In the genomic region with DNA sequence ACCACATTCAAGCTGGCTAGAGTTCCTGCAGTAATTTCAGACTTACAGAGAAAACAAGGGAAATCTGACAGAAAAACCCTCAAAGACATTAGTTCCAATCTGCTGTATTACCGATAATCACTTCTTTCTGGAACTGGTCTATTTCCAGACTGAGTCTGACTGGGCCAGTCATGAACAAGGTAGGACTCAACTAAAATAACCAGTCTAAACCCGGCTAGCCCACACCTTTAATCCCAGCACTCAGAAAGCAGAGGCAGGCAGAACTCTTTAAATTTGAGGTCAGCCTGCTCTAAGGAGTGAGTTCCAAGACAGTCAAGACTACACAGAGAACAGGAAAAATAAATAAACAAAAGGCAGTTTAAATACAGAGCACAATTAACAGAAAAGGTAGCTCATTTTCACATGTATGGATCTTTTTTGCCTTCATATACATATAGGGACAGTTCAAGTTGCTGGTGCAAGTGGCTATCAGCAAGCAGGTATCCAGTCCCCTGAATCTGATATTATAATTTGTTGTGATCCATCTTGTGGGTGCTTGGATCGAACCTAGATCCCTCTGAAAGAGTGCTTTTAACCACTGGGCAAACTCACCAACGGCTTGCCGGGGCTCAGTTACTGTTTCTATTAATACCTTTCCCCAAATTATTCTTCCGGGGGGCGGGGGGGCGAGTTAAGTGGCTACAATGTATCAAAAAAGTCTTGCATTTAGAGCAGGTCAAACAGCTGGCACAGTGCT, we compare ENCODE assay signal across 8 mouse cellular contexts. TPM values are rescaled to one million over a fixed set of nuclear protein-coding genes. Genes with fewer than 3 reads are reported as not detected.
DNase-seq lines count a peak whose midpoint lies in the region; ATAC-seq and TF ChIP-seq lines count a peak whose summit lies in the region.

No protein-coding gene starts in this region.

- peaks cover 10% of the 10 kb centered on the region; the same call in 1 of the 2 replicates for H3K4me1 ChIP-seq in embryonic facial prominence, embryonic 12.5 days
- no peaks in the 10 kb centered on the region for H3K4me1 ChIP-seq in limb, embryonic 11.5 days (ENCODE audit: control insufficient read depth, insufficient read depth, low read length)
- no peaks in the 10 kb centered on the region for H3K4me1 ChIP-seq in small intestine, adult 2 months (ENCODE audit: control insufficient read depth, insufficient read depth, insufficient read length, low read length)

- H3K4me3 ChIP-seq in layer of hippocampus, adult 2 months = peak overlapping the region; percentile 84
- H3K4me3 ChIP-seq in embryonic facial prominence, embryonic 12.5 days = peak overlapping the region; percentile 81
- H3K4me3 ChIP-seq in limb, embryonic 11.5 days (ENCODE audit: low read depth, low read length) = peak overlapping the region; percentile 77
- H3K4me3 ChIP-seq in small intestine, adult 2 months (ENCODE audit: low read depth, low read length) = peak overlapping the region; percentile 87

- no peaks in the 10 kb centered on the region for H3K27me3 ChIP-seq in embryonic facial prominence, embryonic 12.5 days
- H3K27me3 ChIP-seq in limb, embryonic 11.5 days (ENCODE audit: control insufficient read depth, insufficient read depth, low read length) = no peaks in the 10 kb centered on the region
- no peaks in the 10 kb centered on the region for H3K27me3 ChIP-seq in small intestine, adult 2 months (ENCODE audit: control insufficient read depth, insufficient read depth, low read length)

- no peak for TF ChIP-seq CTCF in layer of hippocampus, adult 2 months (conservative IDR thresholded peaks at IDR 0.05)
- no peak for TF ChIP-seq CTCF in small intestine, adult 2 months (IDR thresholded peaks at IDR 0.05; ENCODE audit: extremely low read depth, insufficient read length, insufficient replicate concordance, low read depth, low read length)

- H3K4me2 ChIP-seq in embryonic facial prominence, embryonic 12.5 days (replicated peaks) = peak overlapping the region; percentile 58
- peak overlapping the region; percentile 51 for H3K4me2 ChIP-seq in limb, embryonic 11.5 days (ENCODE audit: low read depth, severe bottlenecking)

- peak overlapping the region; percentile 92 for H3K9ac ChIP-seq in embryonic facial prominence, embryonic 12.5 days
- peak overlapping the region; percentile 93 for H3K9ac ChIP-seq in limb, embryonic 11.5 days (ENCODE audit: low read length)

- peak overlapping the region; percentile 98 for H3K27ac ChIP-seq in layer of hippocampus, adult 2 months
- no peak overlapping the region for H3K27ac ChIP-seq in embryonic facial prominence, embryonic 12.5 days
- H3K27ac ChIP-seq in limb, embryonic 11.5 days (replicated peaks; ENCODE audit: low read depth, low read length) = no peak overlapping the region
- no peak overlapping the region for H3K27ac ChIP-seq in small intestine, adult 2 months (ENCODE audit: insufficient read depth, low read depth, low read length)

- no peak for DNase-seq in layer of hippocampus, adult 2 months (ENCODE audit: low spot score in 2 of 2)
- DNase-seq in layer of hippocampus, adult 8-10 months (ENCODE audit: low spot score in 2 of 2) = no peak
- DNase-seq in limb, embryonic 11.5 days (ENCODE audit: low spot score) = no peak
- DNase-seq in urinary bladder, postnatal 25 days (ENCODE audit: low spot score) = no peak
- DNase-seq in urinary bladder, adult 2 months (ENCODE audit: low spot score) = no peak
- DNase-seq in layer of hippocampus, postnatal 36 days = no peak

- 0 out of 2 replicates have a peak, but pooled peaks cover 4% of the 10 kb centered on the region for H3K36me3 ChIP-seq in embryonic facial prominence, embryonic 12.5 days
- H3K36me3 ChIP-seq in limb, embryonic 11.5 days (ENCODE audit: control insufficient read depth, insufficient read depth, low read length) = no peaks in the 10 kb centered on the region
- H3K36me3 ChIP-seq in small intestine, adult 2 months (ENCODE audit: control insufficient read depth, insufficient read depth, low read length) = no peaks in the 10 kb centered on the region

- ATAC-seq in embryonic facial prominence, embryonic 12.5 days (ENCODE audit: insufficient number of reproducible peaks, insufficient read depth, low FRiP score, low TSS enrichment) = no peak
- ATAC-seq in limb, embryonic 11.5 days (ENCODE audit: insufficient number of reproducible peaks, low FRiP score, low TSS enrichment, low read depth) = no peak

- H3K9me3 ChIP-seq in embryonic facial prominence, embryonic 12.5 days = no peaks in the 10 kb centered on the region
- H3K9me3 ChIP-seq in limb, embryonic 11.5 days (ENCODE audit: control insufficient read depth, low read length) = no peaks in the 10 kb centered on the region

- no peak for TF ChIP-seq POLR2A in small intestine, adult 2 months (IDR thresholded peaks at IDR 0.05; ENCODE audit: low read depth, low read length)

- WGBS in embryonic facial prominence, embryonic 12.5 days = 40% methylated on average over 8 of the region's 8 CpGs
- 43% methylated on average over 8 of the region's 8 CpGs for WGBS in limb, embryonic 11.5 days
- 28% methylated on average over 8 of the region's 8 CpGs for WGBS in small intestine, adult 2 months

RNA-seq across cellular contexts. Expression of a gene that starts 1.1 kb away (rescaled TPM):
- total RNA-seq in layer of hippocampus, adult 2 months (2021) = 10 to 100 TPM; 26.7 to 29.7 TPM
- 10 to 100 TPM; 27.1 to 41.8 (median 32.2) TPM for total RNA-seq in layer of hippocampus, adult 8-10 months (2022)
- 35.8 and 38.3 TPM in 2 replicates for polyA plus RNA-seq in embryonic facial prominence, embryonic 12.5 days (2016; fragmentation: Nextera tagmentation; extraction: Ambion mirVana)
- polyA plus RNA-seq in limb, embryonic 11.5 days (2014; fragmentation: Nextera tagmentation; extraction: Ambion mirVana) = 40.4 and 47.2 TPM in 2 replicates
- 0.53 and 0.91 TPM in 2 replicates for polyA plus RNA-seq in small intestine, adult 2 months (2012; rRNA removed)
- polyA plus RNA-seq in urinary bladder, adult 2 months (2012; rRNA removed) = 27.5 and 30.0 TPM in 2 replicates
- total RNA-seq in layer of hippocampus, postnatal 36 days (2021) = 10 to 100 TPM; 23.0 to 28.7 TPM

Comparison
In these comparisons a context has a peak if more than half of its experiments do, and no peak if none do; other contexts are left out.
1. RNA of a gene that starts 1.1 kb away (polyA plus RNA-seq): 40.4 to 47.2 TPM in limb, embryonic 11.5 days, 35.8 to 38.3 TPM in embryonic facial prominence, embryonic 12.5 days and 27.5 to 30.0 TPM in urinary bladder, adult 2 months; 0.53 to 0.91 TPM in small intestine, adult 2 months; every median in the first group is over 10 times any median in the second.
2. Peak in every context shown above with its lines, with median percentiles within 50 percentile points of each other: H3K4me3 ChIP-seq.